Mouse (Mus musculus) ES-E14 (cell line): ENCODE data around the gene Gm4981. TPM values are rescaled to one million over a fixed set of nuclear protein-coding genes. Genes with fewer than 3 reads are reported as not detected.
"Not testable (repeated sequence)": the region's sequence is repeated elsewhere in the genome, so short reads cannot be mapped to it uniquely, and the experiment has no call there.

Experiments
- DNase-seq: peaks from one replicate; pipeline ENCODE4 v3.0.0-alpha.2; 2013; ENCODE audit warnings: low read depth, low spot score
- H3K27ac ChIP-seq: 2 replicates; pipeline ENCODE4 v1.5.1; 2012; ENCODE audit warnings: low read depth, mild to moderate bottlenecking, low read length, moderate library complexity, mixed read lengths; ENCODE audit not compliant: poor library complexity, insufficient read depth, severe bottlenecking
- H3K36me3 ChIP-seq: 2 replicates; pipeline ENCODE4 v1.6.1; 2012; ENCODE audit warnings: mild to moderate bottlenecking, low read length, moderate library complexity, mixed read lengths; ENCODE audit not compliant: control insufficient read depth, poor library complexity, insufficient read depth, severe bottlenecking
- H3K4me1 ChIP-seq, 2 experiments: fragments of 150-350 bp in 1 of 2; sonication (generic) in 1 of 2; 2 replicates each; pipeline ENCODE4 v1.6.1; 2012; ENCODE audit warnings: low read length in 2 of 2, mild to moderate bottlenecking in 1 of 2, mixed read lengths in 1 of 2; ENCODE audit not compliant: control insufficient read depth in 2 of 2, insufficient read depth in 2 of 2, poor library complexity in 1 of 2
- H3K4me3 ChIP-seq, 2 experiments: fragments of 150-350 bp in 1 of 2; sonication (generic) in 1 of 2; 2 replicates each; pipeline ENCODE4 v1.5.1; 2012; ENCODE audit warnings: low read length in 2 of 2, low read depth in 1 of 2, mild to moderate bottlenecking in 1 of 2, mixed read lengths in 1 of 2; ENCODE audit not compliant: insufficient read depth in 1 of 2, poor library complexity in 1 of 2, severe bottlenecking in 1 of 2
- H3K9ac ChIP-seq: 2 replicates; pipeline ENCODE4 v1.6.1; 2012; ENCODE audit warnings: low read depth, mild to moderate bottlenecking, low read length, mixed read lengths; ENCODE audit not compliant: poor library complexity, insufficient read depth, severe bottlenecking
- H3K9me3 ChIP-seq: fragments of 150-350 bp; sonication (generic); 2 replicates; pipeline ENCODE4 v1.6.1; 2012; ENCODE audit warnings: low read depth, mild to moderate bottlenecking, low read length; ENCODE audit not compliant: control insufficient read depth, insufficient read depth
- CHD2 ChIP-seq: IDR thresholded peaks from 2 replicates; pipeline ENCODE4 v1.6.1; 2014; ENCODE audit warnings: mild to moderate bottlenecking, low read depth, low read length, inconsistent platforms
- HCFC1 ChIP-seq: IDR thresholded peaks from 2 replicates; pipeline ENCODE4 v1.6.1; 2012; ENCODE audit warnings: low read length, inconsistent platforms, borderline replicate concordance; ENCODE audit not compliant: insufficient read depth
- MAFK ChIP-seq: IDR thresholded peaks from 2 replicates; pipeline ENCODE4 v1.6.1; 2014; ENCODE audit warnings: mild to moderate bottlenecking, low read depth, low read length, inconsistent platforms; ENCODE audit not compliant: insufficient read depth
- ZC3H11A ChIP-seq: IDR thresholded peaks from 2 replicates; pipeline ENCODE4 v1.6.1; 2012; ENCODE audit warnings: low read depth, mild to moderate bottlenecking, inconsistent platforms, low read length, borderline replicate concordance
- ZNF384 ChIP-seq: IDR thresholded peaks from 2 replicates; pipeline ENCODE4 v1.6.1; 2012; ENCODE audit warnings: low read depth, low read length, inconsistent platforms
- in situ Hi-C, 2 experiments: fragments of 600-800 bp; cut with MboI; formaldehyde crosslinking; loops; one replicate each; pipeline ENCODE4 v1.15.1; 2025; ENCODE audit warnings: low sequenced_read_pairs in 2 of 2, inconsistent platforms in 1 of 2; ENCODE audit not compliant: unreplicated experiment in 2 of 2
- total RNA-seq: library from RNA; depleted of rRNA; stranded (reverse); fragments of 300-350 nt; gene quantifications from 2 replicates; pipeline ENCODE4 v1.2.3, GENCODE M21; 2012

Gene Gm4981
- total RNA-seq, 1 experiment = 0.40 TPM

- no peaks in the 10 kb centered on the region for H3K36me3 ChIP-seq
- H3K4me1 ChIP-seq = 0 out of 4 replicates have a peak, but pooled peaks cover 0 to 4% of the 10 kb centered on the region in 2 experiments
- no peak within 1 kb of the TSS for H3K27ac ChIP-seq
- no peak for TF ChIP-seq MAFK
- TF ChIP-seq CHD2 = no peak
- peak; percentile 40; the same call in 1 of the 2 replicates for TF ChIP-seq ZNF384
- peak; percentile 56; the same call in 1 of the 2 replicates for TF ChIP-seq HCFC1
- in situ Hi-C loops = no loop called here
- no peaks in the 10 kb centered on the region for H3K9me3 ChIP-seq
- peak; percentile 88 for DNase-seq
- peak within 1 kb of the TSS; percentile 81 to 89 for H3K4me3 ChIP-seq
- H3K9ac ChIP-seq = peak within 1 kb of the TSS; percentile 75
These were observed 18.9 kb upstream of the Gm4981 start, which contains the start of gene Gcc2 for GRCm38 (mm10) chr10:58255213-58255892. TSS of gene Gcc2 (plus strand) at chr10:58255497.

- Histone ChIP-seq H3K27ac (no peak overlapping the region), H3K4me3 (peak overlapping the region; percentile 81 to 89; a peak in 3 of 4 replicates), H3K9ac (no peak overlapping the region; the same call in 1 of the 2 replicates)
These were observed 18.2 kb upstream of the Gm4981 start for GRCm38 (mm10) chr10:58254635-58255175.

GRCm38 (mm10) chr10:58249535-58249934, 13.0 kb upstream of the Gm4981 start:
- TF ChIP-seq HCFC1 (no peak), ZNF384 (no peak), ZC3H11A (no peak), CHD2 (no peak), MAFK (no peak)
- no peak for DNase-seq
- H3K9me3 ChIP-seq = no peaks in the 10 kb centered on the region
- H3K27ac ChIP-seq = no peak overlapping the region
- in situ Hi-C loops = no loop called here
- no peak overlapping the region for H3K9ac ChIP-seq
- H3K4me3 ChIP-seq = no peak overlapping the region
- H3K36me3 ChIP-seq = no peaks in the 10 kb centered on the region
- no peaks in the 10 kb centered on the region for H3K4me1 ChIP-seq

More at GRCm38 (mm10) chr10:58254635-58255175, 18.2 kb upstream of the Gm4981 start:
- no peak for TF ChIP-seq ZC3H11A
- no peak for TF ChIP-seq CHD2
- TF ChIP-seq HCFC1 = no peak
- no peak for TF ChIP-seq ZNF384
- TF ChIP-seq MAFK = no peak
- DNase-seq = no peak
- H3K4me1 ChIP-seq = 0 out of 4 replicates have a peak, but pooled peaks cover 0 to 4% of the 10 kb centered on the region in 2 experiments
- H3K9me3 ChIP-seq = no peaks in the 10 kb centered on the region
- no peaks in the 10 kb centered on the region for H3K36me3 ChIP-seq
- in situ Hi-C loops = no loop called here

GRCm38 (mm10) chr10:58238984-58239740, 2.7 kb upstream of the Gm4981 start:
- H3K4me1 ChIP-seq, H3K9ac ChIP-seq, H3K4me3 ChIP-seq, DNase-seq, H3K27ac ChIP-seq, H3K36me3 ChIP-seq, in situ Hi-C loops, H3K9me3 ChIP-seq: not testable (repeated sequence)

- in situ Hi-C loops, DNase-seq, H3K4me1 ChIP-seq, H3K4me3 ChIP-seq, H3K9me3 ChIP-seq, H3K36me3 ChIP-seq, H3K27ac ChIP-seq, H3K9ac ChIP-seq: not testable (repeated sequence)
These were observed 1.5 kb downstream of the Gm4981 start for GRCm38 (mm10) chr10:58234985-58235384.

GRCm38 (mm10) chr10:58233740-58234121, 2.8 kb downstream of the Gm4981 start:
- H3K4me1 ChIP-seq, H3K27ac ChIP-seq, H3K9me3 ChIP-seq, DNase-seq, in situ Hi-C loops, H3K36me3 ChIP-seq, H3K9ac ChIP-seq, H3K4me3 ChIP-seq: not testable (repeated sequence)
